Mouse (Mus musculus) forebrain, embryonic 16.5 days (tissue): ENCODE data around the gene Cd69. TPM values are rescaled to one million over a fixed set of nuclear protein-coding genes. Genes with fewer than 3 reads are reported as not detected.

Experiments
- ATAC-seq: fragments of 200-750 bp; cut with Nextera tagmentation; 2 replicates; pipeline ENCODE4 v1.8.0; 2017; ENCODE audit warnings: mild to moderate bottlenecking, moderate library complexity
- H3K27ac ChIP-seq: fragments of 300-500 bp; sonication (generic); 2 replicates; pipeline ENCODE4 v1.5.1; 2014; ENCODE audit warnings: low read length, control low read depth
- H3K27me3 ChIP-seq: fragments of 300-500 bp; sonication (generic); replicated peaks from 2 replicates; pipeline ENCODE4 v1.6.1; 2014; ENCODE audit warnings: low read length; ENCODE audit not compliant: control insufficient read depth, insufficient read depth
- H3K36me3 ChIP-seq: fragments of 300-500 bp; sonication (generic); 2 replicates; pipeline ENCODE4 v1.6.1; 2014; ENCODE audit not compliant: control insufficient read depth, insufficient read depth
- H3K4me1 ChIP-seq: fragments of 300-500 bp; sonication (generic); replicated peaks from 2 replicates; pipeline ENCODE4 v1.6.1; 2014; ENCODE audit warnings: low read length; ENCODE audit not compliant: control insufficient read depth, insufficient read depth
- H3K4me2 ChIP-seq: fragments of 300-500 bp; sonication (generic); 2 replicates; pipeline ENCODE4 v1.6.1; 2014; ENCODE audit warnings: mild to moderate bottlenecking, low read length, control low read depth
- H3K4me3 ChIP-seq: fragments of 300-500 bp; sonication (generic); replicated peaks from 2 replicates; pipeline ENCODE4 v1.5.1; 2014; ENCODE audit warnings: mild to moderate bottlenecking, low read length, control low read depth
- H3K9ac ChIP-seq: fragments of 300-500 bp; sonication (generic); replicated peaks from 2 replicates; pipeline ENCODE4 v1.6.1; 2014; ENCODE audit warnings: low read depth, low read length, control low read depth
- H3K9me3 ChIP-seq: fragments of 300-500 bp; sonication (generic); 2 replicates; pipeline ENCODE4 v1.6.1; 2016; ENCODE audit warnings: low read length; ENCODE audit not compliant: control insufficient read depth
- WGBS: fragments of 180-500 bp; shearing (Covaris S2); extraction: QIAGEN DNeasy Blood & Tissue Kit; methylation state at CpG from one replicate; pipeline ENCODE4 v1.1.7; 2014; 5-methylcytosine and 5-hydroxymethylcytosine counted together
- polyA plus RNA-seq: library from polyadenylated mRNA; unstranded; fragments of >200 nt; fragmentation: Nextera tagmentation; extraction: Ambion mirVana; gene quantifications from 2 replicates; pipeline ENCODE4 v1.2.1, GENCODE M21; 2015

The Cd69 gene
- polyA plus RNA-seq, 1 experiment from 2014 or later = not detected

DNA sequence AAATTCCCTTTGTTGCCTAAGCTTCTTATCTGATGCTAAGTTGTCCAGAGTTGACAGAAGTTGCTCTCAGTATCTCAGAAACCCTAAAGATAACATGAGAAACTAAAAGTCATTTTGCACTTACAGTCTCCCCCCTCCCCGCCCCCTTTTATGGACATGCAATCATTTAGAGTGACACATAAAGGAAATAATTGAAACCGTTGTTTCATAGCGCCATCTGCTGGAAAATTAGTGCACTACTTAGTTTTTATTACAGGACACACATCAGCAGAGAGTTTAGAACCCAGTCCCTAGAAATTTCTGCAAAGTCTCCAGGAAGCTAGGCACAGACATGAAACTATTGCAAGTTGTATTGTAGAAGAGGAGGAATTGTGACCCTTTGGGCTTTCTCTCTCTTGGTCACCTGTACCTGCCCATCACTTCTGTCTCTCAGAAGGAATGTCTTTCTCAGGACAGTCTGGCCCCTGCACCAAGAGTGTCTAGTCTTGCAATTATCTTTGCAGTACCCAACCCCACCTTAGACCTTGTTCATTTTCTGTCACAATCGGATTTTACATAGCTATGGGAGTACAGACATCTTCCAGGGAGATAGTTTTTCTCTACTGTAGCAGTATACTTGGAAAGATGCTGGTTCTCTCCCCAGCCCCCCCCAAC is 20.2 kb downstream of the Cd69 start:
- WGBS = 23% methylated on average over 4 of the region's 4 CpGs
- Histone ChIP-seq H3K9me3 (no peaks in the 10 kb centered on the region), H3K4me3 (no peak overlapping the region), H3K4me1 (no peaks in the 10 kb centered on the region), H3K27me3 (no peaks in the 10 kb centered on the region), H3K27ac (no peak overlapping the region), H3K4me2 (no peak overlapping the region), H3K9ac (no peak overlapping the region), H3K36me3 (no peaks in the 10 kb centered on the region)
- ATAC-seq = peak; percentile 36; the same call in 1 of the 2 replicates

DNA sequence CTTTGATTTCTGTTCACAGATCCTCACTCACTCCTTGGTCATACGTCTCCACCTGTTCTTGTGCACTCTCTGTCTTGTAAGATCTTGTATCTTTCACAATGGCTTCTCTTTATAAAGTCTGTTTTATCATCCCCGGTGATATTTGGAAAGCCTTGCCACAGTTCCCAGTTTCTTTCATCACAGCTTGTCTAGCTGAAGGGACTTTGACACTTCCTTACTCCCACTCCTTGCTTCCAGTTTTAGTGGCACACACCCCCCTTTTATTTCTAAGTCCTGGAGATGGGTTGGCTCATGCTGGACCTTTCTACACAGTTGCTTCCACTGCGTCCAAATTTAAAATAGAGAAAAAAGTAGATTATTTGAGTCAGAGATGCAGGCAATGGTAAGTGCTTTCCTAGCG is 20.9 kb downstream of the Cd69 start:
- no peak overlapping the region for H3K27ac ChIP-seq
- no peaks in the 10 kb centered on the region for H3K4me1 ChIP-seq
- no peaks in the 10 kb centered on the region for H3K36me3 ChIP-seq
- no peak overlapping the region for H3K4me3 ChIP-seq
- WGBS = 72% methylated on average over 4 of the region's 4 CpGs
- no peak for ATAC-seq
- no peaks in the 10 kb centered on the region for H3K27me3 ChIP-seq
- no peak overlapping the region for H3K9ac ChIP-seq
- H3K4me2 ChIP-seq = no peak overlapping the region
- no peaks in the 10 kb centered on the region for H3K9me3 ChIP-seq

- Histone ChIP-seq H3K27ac (no peak overlapping the region), H3K4me2 (no peak overlapping the region), H3K36me3 (no peaks in the 10 kb centered on the region), H3K9me3 (no peaks in the 10 kb centered on the region), H3K4me1 (no peaks in the 10 kb centered on the region), H3K27me3 (no peaks in the 10 kb centered on the region), H3K9ac (no peak overlapping the region), H3K4me3 (no peak overlapping the region)
- ATAC-seq = no peak
These were observed 27.0 kb downstream of the Cd69 start for GRCm38 (mm10) chr6:129248243-129248642.

- Histone ChIP-seq H3K9ac (no peak overlapping the region), H3K4me1 (no peaks in the 10 kb centered on the region), H3K4me2 (no peak overlapping the region), H3K27me3 (no peaks in the 10 kb centered on the region), H3K4me3 (no peak overlapping the region), H3K9me3 (no peaks in the 10 kb centered on the region), H3K27ac (no peak overlapping the region), H3K36me3 (no peaks in the 10 kb centered on the region)
- no peak for ATAC-seq
- WGBS = 65% methylated on average over 1 of the region's 1 CpGs
These were observed 28.2 kb downstream of the Cd69 start for GRCm38 (mm10) chr6:129246992-129247391.

GRCm38 (mm10) chr6:129245793-129246192 is 29.4 kb downstream of the Cd69 start:
- H3K27ac ChIP-seq = no peak overlapping the region
- no peaks in the 10 kb centered on the region for H3K4me1 ChIP-seq
- H3K4me3 ChIP-seq = no peak overlapping the region

GRCm38 (mm10) chr6:129241907-129242306 is 33.3 kb downstream of the Cd69 start:
- no peak for ATAC-seq
- H3K4me3 ChIP-seq = no peak overlapping the region
- H3K4me2 ChIP-seq = no peak overlapping the region
- H3K4me1 ChIP-seq = peaks cover 6% of the 10 kb centered on the region
- H3K27ac ChIP-seq = no peak overlapping the region
- no peaks in the 10 kb centered on the region for H3K9me3 ChIP-seq
- 64% methylated on average over 6 of the region's 6 CpGs for WGBS
- no peaks in the 10 kb centered on the region for H3K36me3 ChIP-seq
- no peaks in the 10 kb centered on the region for H3K27me3 ChIP-seq
- no peak overlapping the region for H3K9ac ChIP-seq

More at GRCm38 (mm10) chr6:129245793-129246192, 29.4 kb downstream of the Cd69 start:
- Histone ChIP-seq H3K27me3 (no peaks in the 10 kb centered on the region), H3K4me2 (no peak overlapping the region), H3K36me3 (no peaks in the 10 kb centered on the region), H3K9ac (no peak overlapping the region), H3K9me3 (no peaks in the 10 kb centered on the region)
- no peak for ATAC-seq

DNA sequence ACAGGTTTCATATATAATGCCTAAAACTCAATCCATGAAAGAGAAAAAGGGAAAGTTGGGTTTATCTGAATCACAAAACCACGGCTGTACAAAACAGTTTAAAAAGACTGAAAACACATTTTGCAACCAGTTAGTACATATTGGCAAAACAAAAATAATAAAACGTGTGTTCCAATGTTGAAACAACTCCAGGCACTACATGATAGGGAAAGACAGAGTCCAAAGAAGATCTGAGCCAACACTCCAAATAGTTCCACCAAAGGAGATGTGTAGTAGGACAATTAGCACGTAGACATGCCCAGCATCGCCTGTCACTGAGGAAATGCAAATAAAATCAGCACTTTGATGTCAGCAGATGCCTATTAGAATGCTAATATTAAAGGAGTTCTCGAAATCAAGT is 33.8 kb downstream of the Cd69 start:
- ATAC-seq = no peak
- H3K9ac ChIP-seq = no peak overlapping the region

DNA sequence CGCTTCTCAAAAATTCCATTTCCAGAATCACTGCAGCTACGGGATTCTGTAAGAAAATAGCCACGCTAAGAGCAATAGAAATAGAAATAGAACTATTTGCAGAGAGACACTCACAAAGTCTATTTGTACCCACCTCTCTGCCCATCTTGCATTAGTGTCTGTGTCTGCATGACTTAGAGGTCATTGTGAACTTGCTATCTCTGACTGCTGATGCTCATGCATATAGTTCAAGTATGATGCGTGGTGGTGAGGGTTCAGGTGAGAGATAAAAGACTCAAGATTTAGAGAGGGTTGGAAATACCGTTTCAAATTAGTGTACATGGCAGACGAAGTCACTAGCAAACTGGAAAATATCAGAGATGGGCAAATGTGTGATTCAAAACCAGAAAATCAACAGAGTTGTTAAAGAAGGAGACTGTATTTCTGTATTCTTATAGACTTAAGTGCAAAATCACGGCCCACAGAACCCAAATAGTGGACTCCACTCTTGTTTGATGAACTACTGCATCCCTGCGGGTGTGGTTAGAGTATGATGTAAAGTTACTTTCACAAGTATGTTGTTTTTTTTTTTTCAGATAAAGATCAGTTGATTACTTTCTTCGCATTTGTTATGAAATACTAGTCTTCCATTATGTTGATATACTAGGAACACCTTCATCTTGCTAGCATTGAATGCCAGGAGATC is 35.5 kb downstream of the Cd69 start:
- H3K4me1 ChIP-seq = peaks cover 6% of the 10 kb centered on the region
- H3K4me2 ChIP-seq = no peak overlapping the region
- no peak for ATAC-seq
- WGBS = 90% methylated on average over 9 of the region's 9 CpGs
- H3K36me3 ChIP-seq = no peaks in the 10 kb centered on the region
- no peaks in the 10 kb centered on the region for H3K27me3 ChIP-seq
- H3K9ac ChIP-seq = no peak overlapping the region
- H3K4me3 ChIP-seq = no peak overlapping the region
- H3K27ac ChIP-seq = no peak overlapping the region
- H3K9me3 ChIP-seq = no peaks in the 10 kb centered on the region

More for the DNA sequence above, 33.8 kb downstream of the Cd69 start:
- no peaks in the 10 kb centered on the region for H3K27me3 ChIP-seq
- peaks cover 6% of the 10 kb centered on the region for H3K4me1 ChIP-seq
- no peaks in the 10 kb centered on the region for H3K36me3 ChIP-seq
- no peak overlapping the region for H3K27ac ChIP-seq
- H3K9me3 ChIP-seq = no peaks in the 10 kb centered on the region
- H3K4me3 ChIP-seq = no peak overlapping the region
- no peak overlapping the region for H3K4me2 ChIP-seq
- 60% methylated on average over 5 of the region's 5 CpGs for WGBS

DNA sequence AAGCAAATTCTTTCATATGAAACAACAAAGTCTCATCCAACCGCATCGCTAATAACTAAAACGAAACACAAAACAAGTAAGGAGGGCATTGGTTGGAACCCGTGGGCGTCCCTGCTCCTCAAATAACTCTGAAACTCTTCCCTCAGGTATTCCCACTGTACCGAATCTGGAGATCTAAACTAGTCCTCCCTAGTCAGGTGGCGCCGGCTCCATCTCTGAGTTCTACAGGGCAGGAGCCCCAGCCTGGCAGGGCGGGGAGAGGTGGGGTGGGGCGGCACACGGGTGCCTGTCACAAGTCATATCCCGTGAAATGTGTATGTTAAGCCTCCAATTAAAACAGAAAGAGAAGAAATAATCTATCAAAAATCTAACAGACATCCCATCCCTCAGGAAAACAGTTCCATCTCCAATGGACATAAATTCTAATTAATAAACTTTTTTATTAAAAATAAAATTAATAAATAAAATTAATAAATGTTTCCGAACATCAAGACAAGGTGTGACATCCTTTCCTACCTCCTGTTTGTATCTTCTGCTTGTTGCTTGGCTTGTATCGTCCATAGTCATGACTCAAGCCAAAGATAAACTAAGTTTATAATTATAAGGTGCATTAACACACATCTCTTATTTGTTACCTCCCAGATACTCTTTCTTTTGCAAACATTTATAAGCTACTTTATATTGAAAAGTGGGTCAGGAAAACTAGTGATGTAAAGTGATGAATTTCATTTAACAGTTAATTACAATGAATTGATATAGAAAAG is 36.8 kb downstream of the Cd69 start:
- peak overlapping the region; percentile 54 for H3K9ac ChIP-seq
- peak overlapping the region; percentile 77 for H3K4me2 ChIP-seq
- WGBS = 11% methylated on average over 14 of the region's 14 CpGs
- no peaks in the 10 kb centered on the region for H3K9me3 ChIP-seq
- peaks cover 6% of the 10 kb centered on the region for H3K4me1 ChIP-seq
- H3K36me3 ChIP-seq = no peaks in the 10 kb centered on the region
- peak; percentile 84 for ATAC-seq
- no peaks in the 10 kb centered on the region for H3K27me3 ChIP-seq
- H3K27ac ChIP-seq = no peak overlapping the region
- peak overlapping the region; percentile 54 for H3K4me3 ChIP-seq
